Mouse (Mus musculus) neural tube, embryonic 13.5 days (tissue): Measurements from ENCODE around the gene Bcl7a. TPM values are rescaled to one million over a fixed set of nuclear protein-coding genes. Genes with fewer than 3 reads are reported as not detected.
A peak's percentile ranks its signal among the peaks of the same experiment; 100 is the strongest.

Experiments used
- ATAC-seq: fragments of 200-750 bp; cut with Nextera tagmentation; 2 replicates; pipeline ENCODE4 v1.8.0; 2017; ENCODE audit warnings: low read depth, mild to moderate bottlenecking, moderate TSS enrichment, moderate library complexity
- H3K27ac ChIP-seq: fragments of 300-500 bp; sonication (generic); replicated peaks from 2 replicates; pipeline ENCODE4 v1.5.1; 2015; ENCODE audit warnings: moderate library complexity, mild to moderate bottlenecking, inconsistent platforms
- H3K27me3 ChIP-seq: fragments of 300-500 bp; sonication (generic); 2 replicates; pipeline ENCODE4 v1.6.1; 2015; ENCODE audit warnings: mild to moderate bottlenecking, inconsistent platforms
- H3K36me3 ChIP-seq: fragments of 300-500 bp; sonication (generic); 2 replicates; pipeline ENCODE4 v1.6.1; 2015; ENCODE audit warnings: mild to moderate bottlenecking, inconsistent platforms
- H3K4me1 ChIP-seq: fragments of 300-500 bp; sonication (generic); replicated peaks from 2 replicates; pipeline ENCODE4 v1.6.1; 2015; ENCODE audit warnings: inconsistent platforms
- H3K4me2 ChIP-seq: fragments of 300-500 bp; sonication (generic); 2 replicates; pipeline ENCODE4 v1.6.1; 2015; ENCODE audit warnings: inconsistent platforms, mild to moderate bottlenecking, moderate library complexity
- H3K4me3 ChIP-seq: fragments of 300-500 bp; sonication (generic); 2 replicates; pipeline ENCODE4 v1.5.1; 2015; ENCODE audit warnings: mild to moderate bottlenecking, inconsistent platforms
- H3K9ac ChIP-seq: fragments of 300-500 bp; sonication (generic); 2 replicates; pipeline ENCODE4 v1.6.1; 2015; ENCODE audit warnings: moderate library complexity, mild to moderate bottlenecking, inconsistent platforms
- H3K9me3 ChIP-seq: fragments of 300-500 bp; sonication (generic); 2 replicates; pipeline ENCODE4 v1.6.1; 2016; ENCODE audit warnings: inconsistent platforms
- WGBS: fragments of 180-500 bp; shearing (Covaris S2); methylation state at CpG from one replicate; pipeline ENCODE4 v1.1.7; 2015; 5-methylcytosine and 5-hydroxymethylcytosine counted together
- polyA plus RNA-seq: library from polyadenylated mRNA; unstranded; fragments of >200 nt; fragmentation: Nextera tagmentation; extraction: Ambion mirVana; gene quantifications from 2 replicates; pipeline ENCODE4 v1.2.1, GENCODE M21; 2015

Bcl7a gene
- polyA plus RNA-seq, 1 experiment from 2014 or later, result 47.4 TPM

GRCm38 (mm10) chr5:123362911-123363310 is 19.3 kb downstream of the Bcl7a start:
- Histone ChIP-seq H3K4me1 (no peaks in the 10 kb centered on the region), H3K27me3 (no peaks in the 10 kb centered on the region), H3K9ac (no peak overlapping the region), H3K27ac (no peak overlapping the region), H3K36me3 (peaks cover 96% of the 10 kb centered on the region), H3K4me2 (no peak overlapping the region), H3K4me3 (no peak overlapping the region), H3K9me3 (no peaks in the 10 kb centered on the region)
- ATAC-seq, result no peak
- 83% methylated on average over 4 of the region's 4 CpGs for WGBS

- WGBS, result 78% methylated on average over 11 of the region's 11 CpGs
- Histone ChIP-seq H3K4me3 (no peak overlapping the region), H3K4me1 (no peaks in the 10 kb centered on the region), H3K27me3 (no peaks in the 10 kb centered on the region), H3K27ac (no peak overlapping the region), H3K9me3 (no peaks in the 10 kb centered on the region), H3K9ac (no peak overlapping the region), H3K36me3 (peaks cover 96% of the 10 kb centered on the region), H3K4me2 (no peak overlapping the region)
- no peak for ATAC-seq
Measured at GRCm38 (mm10) chr5:123364302-123364971, 20.8 kb downstream of the Bcl7a start.

- no peak overlapping the region for H3K9ac ChIP-seq
- no peak overlapping the region for H3K27ac ChIP-seq
- no peak for ATAC-seq
- no peaks in the 10 kb centered on the region for H3K9me3 ChIP-seq
- H3K4me2 ChIP-seq, result no peak overlapping the region
- no peaks in the 10 kb centered on the region for H3K27me3 ChIP-seq
- peaks cover 96% of the 10 kb centered on the region for H3K36me3 ChIP-seq
- WGBS, result 78% methylated on average over 13 of the region's 13 CpGs
- H3K4me1 ChIP-seq, result no peaks in the 10 kb centered on the region
- no peak overlapping the region for H3K4me3 ChIP-seq
Measured at GRCm38 (mm10) chr5:123368869-123369488, 25.3 kb downstream of the Bcl7a start.

- H3K36me3 ChIP-seq, result peaks cover 91% of the 10 kb centered on the region
- no peaks in the 10 kb centered on the region for H3K9me3 ChIP-seq
- H3K27ac ChIP-seq, result no peak overlapping the region
- no peaks in the 10 kb centered on the region for H3K27me3 ChIP-seq
- no peak for ATAC-seq
- no peaks in the 10 kb centered on the region for H3K4me1 ChIP-seq
- H3K4me3 ChIP-seq, result no peak overlapping the region
- H3K9ac ChIP-seq, result no peak overlapping the region
- H3K4me2 ChIP-seq, result no peak overlapping the region
- WGBS, result 96% methylated on average over 5 of the region's 5 CpGs
Measured at GRCm38 (mm10) chr5:123370049-123370448, 26.4 kb downstream of the Bcl7a start.

- WGBS, result 94% methylated on average over 10 of the region's 10 CpGs
- no peak overlapping the region for H3K4me3 ChIP-seq
- H3K4me2 ChIP-seq, result no peak overlapping the region
- no peak overlapping the region for H3K9ac ChIP-seq
- H3K36me3 ChIP-seq, result peaks cover 46% of the 10 kb centered on the region
- no peak for ATAC-seq
- H3K9me3 ChIP-seq, result no peaks in the 10 kb centered on the region
- peaks cover 14% of the 10 kb centered on the region; the same call in 1 of the 2 replicates for H3K4me1 ChIP-seq
- H3K27ac ChIP-seq, result no peak overlapping the region
- H3K27me3 ChIP-seq, result no peaks in the 10 kb centered on the region
Measured at GRCm38 (mm10) chr5:123375262-123375661, 31.6 kb downstream of the Bcl7a start.

GRCm38 (mm10) chr5:123375793-123376452 is 32.3 kb downstream of the Bcl7a start:
- H3K27me3 ChIP-seq, result no peaks in the 10 kb centered on the region
- WGBS, result 90% methylated on average over 6 of the region's 6 CpGs
- peaks cover 39% of the 10 kb centered on the region for H3K36me3 ChIP-seq
- H3K4me1 ChIP-seq, result peaks cover 14% of the 10 kb centered on the region; the same call in 1 of the 2 replicates
- no peak overlapping the region for H3K4me3 ChIP-seq
- H3K9ac ChIP-seq, result no peak overlapping the region
- H3K27ac ChIP-seq, result peak overlapping the region; percentile 38; the same call in 1 of the 2 replicates
- H3K9me3 ChIP-seq, result no peaks in the 10 kb centered on the region
- no peak for ATAC-seq
- H3K4me2 ChIP-seq, result no peak overlapping the region

- no peak for ATAC-seq
- Histone ChIP-seq H3K4me3 (no peak overlapping the region), H3K9ac (no peak overlapping the region), H3K36me3 (peaks cover 33% of the 10 kb centered on the region), H3K27me3 (no peaks in the 10 kb centered on the region), H3K9me3 (no peaks in the 10 kb centered on the region), H3K27ac (peak overlapping the region; percentile 38; the same call in 1 of the 2 replicates), H3K4me1 (peaks cover 14% of the 10 kb centered on the region; the same call in 1 of the 2 replicates), H3K4me2 (no peak overlapping the region)
- WGBS, result 32% methylated on average over 10 of the region's 10 CpGs
Measured at GRCm38 (mm10) chr5:123376569-123376968, 32.9 kb downstream of the Bcl7a start.

GRCm38 (mm10) chr5:123377120-123377955 is 33.7 kb downstream of the Bcl7a start:
- Histone ChIP-seq H3K36me3 (peaks cover 25% of the 10 kb centered on the region), H3K9me3 (no peaks in the 10 kb centered on the region)
- 69% methylated on average over 15 of the region's 15 CpGs for WGBS

GRCm38 (mm10) chr5:123378712-123379111 is 35.1 kb downstream of the Bcl7a start:
- ATAC-seq, result no peak
- no peak overlapping the region for H3K4me2 ChIP-seq
- no peak overlapping the region for H3K27ac ChIP-seq
- H3K4me1 ChIP-seq, result peaks cover 22% of the 10 kb centered on the region
- H3K9ac ChIP-seq, result no peak overlapping the region
- no peaks in the 10 kb centered on the region for H3K27me3 ChIP-seq
- peaks cover 11% of the 10 kb centered on the region for H3K36me3 ChIP-seq
- 78% methylated on average over 9 of the region's 9 CpGs for WGBS
- no peak overlapping the region for H3K4me3 ChIP-seq
- no peaks in the 10 kb centered on the region for H3K9me3 ChIP-seq

More at GRCm38 (mm10) chr5:123377120-123377955, 33.7 kb downstream of the Bcl7a start:
- Histone ChIP-seq H3K27ac (peak overlapping the region; percentile 19; the same call in 1 of the 2 replicates), H3K4me1 (peaks cover 22% of the 10 kb centered on the region), H3K27me3 (no peaks in the 10 kb centered on the region), H3K9ac (no peak overlapping the region), H3K4me3 (no peak overlapping the region), H3K4me2 (no peak overlapping the region)
- ATAC-seq, result no peak

- H3K4me2 ChIP-seq, result no peak overlapping the region
Measured at GRCm38 (mm10) chr5:123379504-123379931, 35.9 kb downstream of the Bcl7a start.

GRCm38 (mm10) chr5:123381968-123382367 is 38.3 kb downstream of the Bcl7a start:
- Histone ChIP-seq H3K27ac (no peak overlapping the region), H3K4me2 (peak overlapping the region; percentile 5; the same call in 1 of the 2 replicates), H3K4me3 (no peak overlapping the region), H3K27me3 (no peaks in the 10 kb centered on the region), H3K9ac (no peak overlapping the region), H3K9me3 (no peaks in the 10 kb centered on the region), H3K4me1 (peaks cover 15% of the 10 kb centered on the region), H3K36me3 (no peaks in the 10 kb centered on the region)
- ATAC-seq, result no peak
- WGBS, result 39% methylated on average over 20 of the region's 20 CpGs

More at GRCm38 (mm10) chr5:123379504-123379931, 35.9 kb downstream of the Bcl7a start:
- Histone ChIP-seq H3K9me3 (no peaks in the 10 kb centered on the region), H3K27ac (no peak overlapping the region), H3K4me1 (peaks cover 22% of the 10 kb centered on the region), H3K9ac (no peak overlapping the region), H3K27me3 (no peaks in the 10 kb centered on the region), H3K4me3 (no peak overlapping the region), H3K36me3 (peaks cover 6% of the 10 kb centered on the region)
- WGBS, result 67% methylated on average over 5 of the region's 5 CpGs
- no peak for ATAC-seq
